Mouse (Mus musculus) erythroid progenitor cell, adult 5-6 weeks (primary cell): Measurements from ENCODE around the gene Vmn1r56. TPM values are rescaled to one million over a fixed set of nuclear protein-coding genes. Genes with fewer than 3 reads are reported as not detected.
"Not testable (repeated sequence)": the region's sequence is repeated elsewhere in the genome, so short reads cannot be mapped to it uniquely, and the experiment has no call there.

Experiments
- ATAC-seq: replicated peaks from 2 replicates; pipeline ENCODE4 v1.8.0; 2016; ENCODE audit warnings: moderate number of reproducible peaks, mild to moderate bottlenecking, moderate TSS enrichment, inconsistent platforms; ENCODE audit not compliant: poor library complexity, low FRiP score, severe bottlenecking
- total RNA-seq, 2 experiments: library from RNA; stranded (forward) in 1 of 2; stranded (reverse) in 1 of 2; fragments of 150-400 nt in 1 of 2; fragments of 186-747, 209-891 nt in 1 of 2; gene quantifications; 2 replicates each; pipeline versions ENCODE4 v1.2.3 to v1.2.4; 2015 to 2017; ENCODE audit warnings: low replicate concordance in 2 of 2

The Vmn1r56 gene
- total RNA-seq (2015; ENCODE audit: low replicate concordance) (not detected in 2 replicates), total RNA-seq (2017; ENCODE audit: low replicate concordance) (not detected in 2 replicates)

- ATAC-seq: not testable (repeated sequence)
Observed at GRCm38 (mm10) chr7:5196647-5197046, at the start of gene Vmn1r56. TSS of gene Vmn1r56 (minus strand) at chr7:5196747.

GRCm38 (mm10) chr7:5218193-5218592 is 21.6 kb upstream of the Vmn1r56 start, which contains the start of gene Vmn1r57:
TSS of gene Vmn1r57 (plus strand) at chr7:5218493.
- not testable (repeated sequence) for ATAC-seq

GRCm38 (mm10) chr7:5149570-5149969 is 47.0 kb downstream of the Vmn1r56 start, which contains the start of gene Vmn1r55:
TSS of gene Vmn1r55 (minus strand) at chr7:5149670.
- ATAC-seq: not testable (repeated sequence)

Other genes with a start within 250 kb of the Vmn1r56 start
- not detected in 2 replicates for gene Sbk2, start 232.3 kb downstream of the Vmn1r56 start, total RNA-seq (2015; ENCODE audit: low replicate concordance)
- gene Sbk2, start 232.3 kb downstream of the Vmn1r56 start, total RNA-seq (2017; ENCODE audit: low replicate concordance): not detected in 2 replicates
- not detected in 2 replicates for gene Sbk3, start 225.6 kb downstream of the Vmn1r56 start, total RNA-seq (2015; ENCODE audit: low replicate concordance)
- not detected in 2 replicates for gene Sbk3, start 225.6 kb downstream of the Vmn1r56 start, total RNA-seq (2017; ENCODE audit: low replicate concordance)
- gene Zfp579, start 200.6 kb downstream of the Vmn1r56 start, total RNA-seq (2015; ENCODE audit: low replicate concordance): 9.2 TPM in 1 of 2 replicates, not detected in the other
- gene Zfp579, start 200.6 kb downstream of the Vmn1r56 start, total RNA-seq (2017; ENCODE audit: low replicate concordance): 1.8 TPM in 1 of 2 replicates, not detected in the other
- gene Zfp524, start 182.3 kb downstream of the Vmn1r56 start, total RNA-seq (2015; ENCODE audit: low replicate concordance): 4.7 and 16.3 TPM in 2 replicates
- gene Zfp524, start 182.3 kb downstream of the Vmn1r56 start, total RNA-seq (2017; ENCODE audit: low replicate concordance): 0.64 and 3.2 TPM in 2 replicates
- 11.9 and 14.7 TPM in 2 replicates for gene Fiz1, start 182.1 kb downstream of the Vmn1r56 start, total RNA-seq (2015; ENCODE audit: low replicate concordance)
- 5.6 and 9.1 TPM in 2 replicates for gene Fiz1, start 182.1 kb downstream of the Vmn1r56 start, total RNA-seq (2017; ENCODE audit: low replicate concordance)
- 5.0 TPM in 1 of 2 replicates, not detected in the other for gene Gm44973, start 181.3 kb downstream of the Vmn1r56 start, total RNA-seq (2015; ENCODE audit: low replicate concordance)
- gene Gm44973, start 181.3 kb downstream of the Vmn1r56 start, total RNA-seq (2017; ENCODE audit: low replicate concordance): 1.4 TPM in 1 of 2 replicates, not detected in the other
- 9.0 and 9.2 TPM in 2 replicates for gene Zfp865, start 176.4 kb downstream of the Vmn1r56 start, total RNA-seq (2015; ENCODE audit: low replicate concordance)
- 6.3 and 7.6 TPM in 2 replicates for gene Zfp865, start 176.4 kb downstream of the Vmn1r56 start, total RNA-seq (2017; ENCODE audit: low replicate concordance)
- gene Ccdc106, start 176.2 kb downstream of the Vmn1r56 start, total RNA-seq (2015; ENCODE audit: low replicate concordance): not detected in 2 replicates
- not detected in 2 replicates for gene Ccdc106, start 176.2 kb downstream of the Vmn1r56 start, total RNA-seq (2017; ENCODE audit: low replicate concordance)
- not detected in 2 replicates for gene 4632433K11Rik, start 162.6 kb downstream of the Vmn1r56 start, total RNA-seq (2015; ENCODE audit: low replicate concordance)
- gene 4632433K11Rik, start 162.6 kb downstream of the Vmn1r56 start, total RNA-seq (2017; ENCODE audit: low replicate concordance): not detected in 2 replicates
- 0.42 and 1.8 TPM in 2 replicates for gene Zfp784, start 158.3 kb downstream of the Vmn1r56 start, total RNA-seq (2015; ENCODE audit: low replicate concordance)
- 0.90 TPM in 1 of 2 replicates, not detected in the other for gene Zfp784, start 158.3 kb downstream of the Vmn1r56 start, total RNA-seq (2017; ENCODE audit: low replicate concordance)
- not detected in 2 replicates for gene Zfp580, start 145.2 kb downstream of the Vmn1r56 start, total RNA-seq (2015; ENCODE audit: low replicate concordance)
- gene Zfp580, start 145.2 kb downstream of the Vmn1r56 start, total RNA-seq (2017; ENCODE audit: low replicate concordance): not detected in 2 replicates
- 93.0 and 138 TPM in 2 replicates for gene U2af2, start 134.6 kb downstream of the Vmn1r56 start, total RNA-seq (2015; ENCODE audit: low replicate concordance)
- gene U2af2, start 134.6 kb downstream of the Vmn1r56 start, total RNA-seq (2017; ENCODE audit: low replicate concordance): 83.8 and 99.2 TPM in 2 replicates
- gene Epn1, start 116.5 kb downstream of the Vmn1r56 start, total RNA-seq (2015; ENCODE audit: low replicate concordance): 84.3 and 88.3 TPM in 2 replicates
- 75.9 and 127 TPM in 2 replicates for gene Epn1, start 116.5 kb downstream of the Vmn1r56 start, total RNA-seq (2017; ENCODE audit: low replicate concordance)
- gene Rfpl4, start 79.8 kb downstream of the Vmn1r56 start, total RNA-seq (2015; ENCODE audit: low replicate concordance): not detected in 2 replicates
- gene Rfpl4, start 79.8 kb downstream of the Vmn1r56 start, total RNA-seq (2017; ENCODE audit: low replicate concordance): not detected in 2 replicates
- not detected in 2 replicates for gene Rasl2-9, start 70.8 kb downstream of the Vmn1r56 start, total RNA-seq (2015; ENCODE audit: low replicate concordance)
- not detected in 2 replicates for gene Rasl2-9, start 70.8 kb downstream of the Vmn1r56 start, total RNA-seq (2017; ENCODE audit: low replicate concordance)
- gene Vmn1r55, start 47.1 kb downstream of the Vmn1r56 start, total RNA-seq (2015; ENCODE audit: low replicate concordance): not detected in 2 replicates
- gene Vmn1r55, start 47.1 kb downstream of the Vmn1r56 start, total RNA-seq (2017; ENCODE audit: low replicate concordance): 0.13 TPM in 1 of 2 replicates, not detected in the other
- gene Vmn1r57, start 21.7 kb upstream of the Vmn1r56 start, total RNA-seq (2015; ENCODE audit: low replicate concordance): not detected in 2 replicates
- gene Vmn1r57, start 21.7 kb upstream of the Vmn1r56 start, total RNA-seq (2017; ENCODE audit: low replicate concordance): not detected in 2 replicates
- not detected in 2 replicates for gene Gm5065, start 153.8 kb upstream of the Vmn1r56 start, total RNA-seq (2015; ENCODE audit: low replicate concordance)
- not detected in 2 replicates for gene Gm5065, start 153.8 kb upstream of the Vmn1r56 start, total RNA-seq (2017; ENCODE audit: low replicate concordance)
- gene Nlrp2, start 154.3 kb upstream of the Vmn1r56 start, total RNA-seq (2015; ENCODE audit: low replicate concordance): not detected in 2 replicates
- gene Nlrp2, start 154.3 kb upstream of the Vmn1r56 start, total RNA-seq (2017; ENCODE audit: low replicate concordance): not detected in 2 replicates
- gene Vmn1r58, start 216.6 kb upstream of the Vmn1r56 start, total RNA-seq (2015; ENCODE audit: low replicate concordance): not detected in 2 replicates
- gene Vmn1r58, start 216.6 kb upstream of the Vmn1r56 start, total RNA-seq (2017; ENCODE audit: low replicate concordance): not detected in 2 replicates